Mouse (Mus musculus) embryonic stem cell, embryonic (primary cell): ENCODE measurements at regions not wholly inside any gene's neighbourhood (a gene's known extent, or its start where the extent isn't known, plus 50 kb on each side); places are given as distances from the start of the nearest gene placed in this dataset.

Source experiments
- CTCF ChIA-PET, 4 experiments: fragments of 300-600 bp in 2 of 4; fragments of 350-600 bp in 2 of 4; sonication (Branson Sonifier 250); formaldehyde crosslinking; loops; one replicate each; lab custom pipeline; 2022; ENCODE audit warnings: inconsistent platforms in 2 of 4; lab: Charles Lee
- POLR2A ChIA-PET, 4 experiments: fragments of 300-600 bp in 2 of 4; fragments of 350-600 bp in 2 of 4; sonication (Branson Sonifier 250); formaldehyde crosslinking; loops; one replicate each; lab custom pipeline; 2022; ENCODE audit warnings: antibody characterized with exemption in 4 of 4, inconsistent platforms in 1 of 4; lab: Charles Lee

DNA sequence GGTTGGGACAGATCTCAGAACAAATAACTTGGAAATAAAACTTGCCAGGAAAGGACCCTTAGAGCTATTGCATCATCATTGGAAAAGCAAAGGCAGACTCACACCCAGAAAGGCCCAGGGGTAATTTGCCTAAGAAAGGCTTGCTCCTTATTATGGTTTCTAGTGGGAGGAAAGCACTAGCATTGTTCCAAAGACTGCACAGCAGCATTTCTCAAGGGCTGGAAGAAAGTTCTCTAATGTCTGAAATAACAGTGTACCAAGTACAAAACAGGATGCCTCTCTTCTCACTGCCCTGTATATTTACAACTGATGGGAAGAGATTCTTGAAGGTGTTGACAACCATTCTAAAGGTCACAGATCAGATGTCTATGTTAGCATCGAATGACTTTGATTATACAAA is 713.4 kb upstream of the Nrsn1 start:
- POLR2A ChIA-PET = no interaction called here
- CTCF ChIA-PET = no interaction called here

DNA sequence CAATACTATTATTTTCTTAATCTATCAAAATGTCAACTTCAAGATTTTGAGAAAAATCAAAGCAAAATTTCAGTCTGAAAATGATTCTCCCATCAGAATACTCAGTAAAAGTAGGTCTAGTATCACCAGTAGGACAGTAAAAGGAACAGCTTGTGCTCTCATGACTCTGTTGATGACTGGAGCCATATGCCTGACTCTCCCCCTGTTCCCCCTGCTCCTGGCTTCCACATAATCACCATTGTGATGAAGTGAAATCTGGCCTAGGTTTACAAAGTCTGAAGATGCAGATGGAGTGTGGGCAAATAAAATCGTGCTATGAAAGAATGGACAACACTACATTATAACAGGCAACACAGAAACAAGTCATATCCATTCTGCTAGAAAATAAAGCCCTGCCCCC is 708.3 kb upstream of the Nrsn1 start:
- ChIA-PET CTCF (no interaction called here), POLR2A (no interaction called here)

DNA sequence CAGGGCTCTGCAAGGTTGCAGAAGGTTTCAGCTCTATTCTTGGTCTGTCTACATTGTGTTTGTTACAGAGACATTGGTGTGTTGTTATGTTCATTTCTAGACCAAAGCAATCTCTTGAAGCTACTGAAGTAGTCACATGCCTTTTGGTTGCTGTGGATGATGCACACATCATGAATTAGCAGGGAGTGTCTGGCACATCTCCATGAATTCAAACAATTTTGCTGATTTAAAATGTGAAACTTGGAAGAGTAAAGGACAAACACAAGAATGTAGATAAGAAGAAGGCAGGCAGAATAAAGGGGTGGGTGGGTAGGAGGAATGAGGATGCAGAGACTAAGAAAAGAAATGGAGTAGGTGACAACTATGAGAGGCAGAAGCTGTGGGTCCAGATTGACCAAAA is 688.3 kb upstream of the Nrsn1 start:
- CTCF ChIA-PET = no interaction called here
- POLR2A ChIA-PET = no interaction called here

- CTCF ChIA-PET = no interaction called here
These were observed 687.8 kb upstream of the Nrsn1 start for GRCm38 (mm10) chr13:25958153-25958466.

GRCm38 (mm10) chr13:25957451-25958152 is 687.3 kb upstream of the Nrsn1 start:
- POLR2A ChIA-PET = no interaction called here
- CTCF ChIA-PET = no interaction called here

More at GRCm38 (mm10) chr13:25958153-25958466, 687.8 kb upstream of the Nrsn1 start:
- POLR2A ChIA-PET = no interaction called here

DNA sequence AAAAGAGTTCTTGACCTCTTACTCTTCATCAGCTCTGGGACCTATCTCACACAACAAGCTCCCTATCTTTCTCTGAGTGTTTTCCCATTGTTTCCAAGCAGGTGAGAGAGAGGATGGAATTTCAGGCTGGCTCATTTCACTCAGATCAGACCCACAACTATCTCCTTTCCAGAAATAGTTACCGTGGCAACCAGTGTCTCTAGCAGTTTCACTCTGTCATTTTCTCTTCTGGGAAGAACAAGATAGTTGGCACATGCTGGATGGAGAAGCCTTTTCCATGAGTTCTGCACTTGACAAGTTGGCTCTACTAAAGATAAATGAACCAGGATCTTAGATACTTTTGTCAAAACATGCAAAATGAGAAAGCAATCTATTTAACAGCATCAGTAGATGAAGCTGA is 667.3 kb upstream of the Nrsn1 start:
- POLR2A ChIA-PET = no interaction called here

GRCm38 (mm10) chr13:25933783-25934182 is 663.5 kb upstream of the Nrsn1 start:
- ChIA-PET CTCF (no interaction called here), POLR2A (no interaction called here)

More for the DNA sequence above, 667.3 kb upstream of the Nrsn1 start:
- CTCF ChIA-PET = no interaction called here

DNA sequence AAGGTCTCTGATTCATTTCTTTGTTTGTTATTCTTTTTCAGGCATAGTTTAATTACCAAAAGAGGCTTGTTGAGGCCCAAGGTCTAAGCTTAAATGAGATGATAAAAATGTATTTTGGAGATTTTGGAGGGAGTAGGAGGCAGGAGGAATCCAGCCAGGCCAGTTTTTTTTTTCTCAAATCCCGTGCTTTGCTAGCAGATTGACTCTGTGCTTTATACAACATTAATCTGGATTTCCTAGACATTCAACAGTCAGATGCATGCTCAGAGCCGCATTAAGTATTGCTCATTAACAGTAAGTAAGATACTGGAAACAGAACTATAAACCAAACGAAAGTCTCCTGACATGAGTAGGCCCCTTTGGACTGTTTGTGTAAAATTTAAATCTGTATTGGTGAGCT is 662.9 kb upstream of the Nrsn1 start:
- CTCF ChIA-PET = no interaction called here

GRCm38 (mm10) chr13:25932810-25933209 is 662.5 kb upstream of the Nrsn1 start:
- CTCF ChIA-PET = no interaction called here
- POLR2A ChIA-PET = no interaction called here

More for the DNA sequence above, 662.9 kb upstream of the Nrsn1 start:
- POLR2A ChIA-PET = no interaction called here

DNA sequence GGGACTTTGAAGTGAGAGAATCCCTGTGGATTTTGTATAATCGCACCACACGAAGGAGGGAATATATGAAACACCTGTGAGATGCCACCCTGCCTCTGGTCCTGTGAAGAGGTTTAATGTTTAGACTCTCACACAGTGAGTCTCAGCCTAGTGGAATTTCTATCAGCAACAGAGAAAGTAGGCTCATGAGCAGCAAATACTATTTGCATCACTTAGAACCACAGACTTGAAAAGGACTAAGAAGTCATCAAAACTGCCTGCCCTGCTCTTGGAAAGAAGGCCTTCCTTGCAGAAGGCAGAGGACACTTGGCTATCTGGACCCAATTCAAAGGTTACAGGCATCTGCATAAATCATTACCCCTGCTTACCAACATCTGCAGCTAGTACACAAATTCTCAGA is 662.1 kb upstream of the Nrsn1 start:
- POLR2A ChIA-PET = no interaction called here

DNA sequence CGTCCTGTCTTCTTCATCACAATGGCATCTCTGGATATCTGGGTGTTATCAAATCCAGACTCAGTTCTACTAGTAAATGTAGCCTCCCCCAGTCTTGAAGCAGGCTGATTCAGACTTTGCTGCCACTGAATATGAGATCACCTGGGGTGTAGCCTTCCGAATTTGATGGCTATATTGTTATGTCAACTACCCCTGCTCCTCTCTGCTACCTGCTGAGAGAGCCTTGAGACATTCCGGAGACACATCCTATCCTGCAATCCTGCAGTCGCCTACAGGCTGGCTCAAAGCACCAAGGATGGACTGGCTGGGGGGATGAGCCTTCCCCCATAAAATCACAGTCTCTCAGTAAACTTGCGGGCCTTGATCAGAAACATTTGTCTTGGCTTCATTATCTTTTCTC is 655.4 kb upstream of the Nrsn1 start:
- ChIA-PET CTCF (no interaction called here), POLR2A (no interaction called here)

More for the DNA sequence above, 662.1 kb upstream of the Nrsn1 start:
- CTCF ChIA-PET = no interaction called here

DNA sequence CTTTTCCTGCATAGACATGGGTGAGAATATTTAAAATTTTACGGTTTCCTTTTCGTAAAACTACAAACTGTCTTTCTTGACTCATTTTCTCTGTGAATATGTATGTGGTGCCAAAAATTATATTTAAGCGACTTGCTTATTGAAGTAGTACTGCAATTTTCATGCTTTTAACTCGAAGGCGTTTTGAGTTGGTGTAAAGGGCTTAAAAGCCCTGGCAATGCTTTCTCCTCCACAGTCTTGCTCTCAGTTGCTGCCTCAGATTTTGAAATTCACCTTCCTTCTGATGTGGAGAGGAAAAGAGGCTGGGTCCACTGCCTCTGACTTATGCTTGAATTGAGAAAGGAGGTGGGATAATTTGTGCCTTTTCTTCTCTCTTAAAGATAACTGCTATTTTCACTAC is 629.6 kb upstream of the Nrsn1 start:
- CTCF ChIA-PET = no interaction called here
- POLR2A ChIA-PET = no interaction called here

- ChIA-PET CTCF (no interaction called here), POLR2A (no interaction called here)
These were observed 622.8 kb upstream of the Nrsn1 start for GRCm38 (mm10) chr13:25893150-25893549.

DNA sequence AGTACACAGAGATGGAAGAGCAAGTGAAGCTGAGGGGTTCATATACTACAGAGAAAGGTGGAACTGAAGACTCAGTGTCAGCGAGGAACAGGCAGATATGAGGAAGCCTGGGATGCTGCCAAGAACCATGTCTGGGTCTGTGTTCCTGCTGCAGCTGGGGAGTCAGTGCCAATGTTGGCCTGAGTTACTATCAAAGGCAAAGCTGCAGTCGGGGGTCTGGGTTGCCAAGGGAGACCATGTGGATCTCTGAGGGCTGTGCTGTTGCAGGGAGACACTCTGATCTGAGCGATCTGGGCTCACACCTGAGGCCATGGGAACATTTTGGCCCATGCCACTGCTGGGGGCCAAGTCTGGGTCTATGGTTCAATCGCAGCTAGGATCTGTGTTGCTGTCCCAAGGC is 612.5 kb upstream of the Nrsn1 start:
- POLR2A ChIA-PET = no interaction called here

DNA sequence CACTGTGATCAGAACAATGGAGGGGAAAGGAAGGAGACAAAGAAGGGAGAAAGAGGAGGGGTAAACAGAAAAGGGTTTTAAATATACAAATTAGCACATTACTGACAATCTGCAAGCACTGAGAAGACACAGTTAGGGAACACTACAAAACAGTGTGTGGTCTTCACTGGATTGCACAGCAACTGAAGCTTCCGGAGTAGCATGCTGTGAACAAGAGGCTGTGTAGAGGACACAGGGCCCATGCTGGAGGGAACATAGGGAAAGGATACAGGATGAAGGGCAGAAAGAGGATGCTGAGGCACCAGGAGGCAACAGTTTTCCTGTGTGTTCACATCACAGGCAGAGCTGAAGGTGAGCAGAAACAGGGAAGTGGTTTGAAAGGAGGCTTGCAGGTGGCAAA is 598.6 kb upstream of the Nrsn1 start:
- CTCF ChIA-PET = no interaction called here
- POLR2A ChIA-PET = no interaction called here

More for the DNA sequence above, 612.5 kb upstream of the Nrsn1 start:
- CTCF ChIA-PET = no interaction called here

DNA sequence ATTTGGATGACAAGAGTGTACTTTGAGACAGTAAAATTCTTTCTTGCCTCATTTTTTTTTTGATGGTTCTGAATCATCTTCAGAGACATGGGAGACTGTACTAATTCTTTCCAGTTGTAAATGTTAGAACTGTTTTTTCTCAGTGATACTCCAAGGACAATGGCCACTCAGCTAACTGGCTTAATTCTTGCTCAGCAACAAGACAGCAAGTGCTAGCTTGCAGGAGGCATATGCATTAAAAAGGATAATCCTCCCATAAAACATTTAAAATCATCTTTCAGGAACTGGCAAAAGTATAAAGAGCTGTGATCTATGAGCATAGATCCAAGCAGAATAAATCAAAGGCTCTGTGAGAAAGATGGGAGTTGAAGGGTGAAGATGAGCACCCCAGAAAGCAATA is 587.9 kb upstream of the Nrsn1 start:
- ChIA-PET POLR2A (interaction anchor here in 1 of 4 experiments (0.6 kb wide), 1 partner anchor 1954 kb away, joined by 4 read pairs; no protein-coding TSS in a partner anchor), CTCF (no interaction called here)

DNA sequence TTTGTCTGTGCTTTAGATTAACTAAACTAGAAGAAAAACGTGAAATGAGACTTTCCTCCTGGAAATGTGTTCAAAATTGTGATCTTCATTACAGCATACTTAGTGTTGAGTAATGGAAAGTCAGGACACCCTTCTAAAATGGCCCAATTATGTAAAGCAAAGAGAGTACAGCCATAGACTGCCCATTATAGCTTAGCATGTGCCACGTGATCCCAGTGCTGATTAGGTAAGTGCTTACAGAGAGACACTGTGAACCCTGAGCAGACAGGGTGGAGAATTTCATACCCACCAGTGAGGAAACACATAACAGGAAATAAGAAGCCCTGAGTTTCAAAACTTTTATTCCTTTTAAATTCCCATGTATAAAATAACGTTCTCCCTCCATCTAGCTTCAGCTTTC is 587.3 kb upstream of the Nrsn1 start:
- POLR2A ChIA-PET = no interaction called here
- CTCF ChIA-PET = no interaction called here

DNA sequence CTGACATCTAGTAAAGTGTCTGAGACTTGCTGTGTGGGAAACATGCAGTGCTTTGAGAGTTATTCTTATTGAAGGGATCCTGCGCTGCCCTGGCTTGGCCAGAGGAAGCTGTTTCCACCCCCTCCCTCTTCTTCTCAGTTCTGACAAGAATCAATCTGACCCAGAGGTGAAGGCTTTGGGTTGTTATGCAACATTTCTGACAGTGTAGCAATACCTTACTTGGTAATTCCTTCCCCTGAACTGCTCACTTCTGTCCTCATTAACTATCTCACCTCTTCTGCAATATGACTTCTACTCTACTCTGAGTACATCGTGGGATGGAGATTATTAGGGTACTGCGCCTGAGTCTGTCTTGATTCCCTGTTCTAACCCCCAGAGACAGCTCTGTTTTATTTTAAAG is 586.8 kb upstream of the Nrsn1 start:
- ChIA-PET POLR2A (no interaction called here), CTCF (no interaction called here)

DNA sequence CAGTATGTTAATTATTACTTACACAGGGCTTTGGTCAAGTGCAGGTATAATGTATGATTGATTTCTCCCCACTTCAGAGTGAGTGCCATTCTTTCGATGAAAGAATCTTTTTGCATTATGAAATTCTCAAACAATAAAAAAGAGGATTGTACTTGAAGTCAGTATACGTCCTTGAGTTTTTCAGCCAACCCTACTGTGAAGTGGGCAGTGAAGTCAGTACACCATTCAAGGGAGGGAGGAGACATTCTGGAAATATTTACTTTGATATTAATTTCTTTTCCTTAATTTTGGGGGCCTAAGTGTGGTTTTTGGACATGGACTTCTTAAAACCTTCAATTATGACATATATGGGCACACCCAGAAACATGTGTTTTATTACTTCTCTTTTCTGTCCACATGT is 586.2 kb upstream of the Nrsn1 start:
- POLR2A ChIA-PET = no interaction called here

DNA sequence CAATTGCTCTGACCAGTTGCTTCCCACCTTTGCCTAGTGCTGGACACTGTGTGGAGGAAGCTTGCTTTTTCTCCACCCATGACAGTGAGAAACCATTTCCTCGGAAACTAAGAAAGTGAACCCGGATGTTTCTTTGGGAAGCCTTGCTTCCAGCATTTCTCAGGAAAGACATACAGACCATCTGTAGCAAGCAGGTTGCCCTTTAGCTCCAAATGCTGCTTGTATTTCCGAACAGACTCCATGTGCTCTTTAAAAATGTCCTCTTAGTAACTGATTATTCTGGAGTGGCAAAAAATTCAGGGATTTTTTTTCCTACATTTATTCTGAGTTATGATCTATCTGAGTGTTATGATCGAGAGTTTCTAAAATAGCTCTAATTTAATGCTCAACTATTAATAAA is 577.9 kb upstream of the Nrsn1 start:
- POLR2A ChIA-PET = interaction anchor here in 1 of 4 experiments (0.6 kb wide), 1 partner anchor 52 kb away, joined by 3 read pairs; no protein-coding TSS in a partner anchor

More for the DNA sequence above, 586.2 kb upstream of the Nrsn1 start:
- CTCF ChIA-PET = no interaction called here

GRCm38 (mm10) chr13:25838237-25838636 is 567.9 kb upstream of the Nrsn1 start:
- ChIA-PET POLR2A (no interaction called here), CTCF (no interaction called here)

More for the DNA sequence above, 577.9 kb upstream of the Nrsn1 start:
- CTCF ChIA-PET = no interaction called here
